Mouse (Mus musculus): ENCODE measurements around the gene Cpne2.

- TF ChIP-seq HCFC1 (IDR thresholded peaks at IDR 0.05; ENCODE audit: borderline replicate concordance, insufficient read depth, low read length), result no peak
- TF ChIP-seq MAFK (IDR thresholded peaks at IDR 0.05; ENCODE audit: insufficient read depth, low read depth, low read length), result no peak
- no peak for TF ChIP-seq ZC3H11A (IDR thresholded peaks at IDR 0.05; ENCODE audit: borderline replicate concordance, low read depth, low read length)
Measured at GRCm38 (mm10) chr8:94552696-94553095, 19.9 kb downstream of the Cpne2 start.

All from ES-E14 (cell line).